Mouse (Mus musculus) forebrain, embryonic 15.5 days (tissue): ENCODE measurements around the gene Eef2kmt. TPM values are rescaled to one million over a fixed set of nuclear protein-coding genes. Genes with fewer than 3 reads are reported as not detected.

ENCODE experiments used
- ATAC-seq: fragments of 200-750 bp; cut with Nextera tagmentation; replicated peaks from 2 replicates; pipeline ENCODE4 v1.8.0; 2017; ENCODE audit warnings: mild to moderate bottlenecking, moderate TSS enrichment, moderate library complexity
- H3K27ac ChIP-seq: fragments of 300-500 bp; sonication (generic); replicated peaks from 2 replicates; pipeline ENCODE4 v1.5.1; 2015; ENCODE audit warnings: mild to moderate bottlenecking, inconsistent platforms
- H3K27me3 ChIP-seq: fragments of 300-500 bp; sonication (generic); 2 replicates; pipeline ENCODE4 v1.6.1; 2015; ENCODE audit warnings: inconsistent platforms
- H3K36me3 ChIP-seq: fragments of 300-500 bp; sonication (generic); 2 replicates; pipeline ENCODE4 v1.6.1; 2015; ENCODE audit warnings: mild to moderate bottlenecking, inconsistent platforms
- H3K4me1 ChIP-seq: fragments of 300-500 bp; sonication (generic); 2 replicates; pipeline ENCODE4 v1.6.1; 2015; ENCODE audit warnings: inconsistent platforms
- H3K4me2 ChIP-seq: fragments of 300-500 bp; sonication (generic); replicated peaks from 2 replicates; pipeline ENCODE4 v1.6.1; 2015; ENCODE audit warnings: mild to moderate bottlenecking, inconsistent platforms
- H3K4me3 ChIP-seq: fragments of 300-500 bp; sonication (generic); 2 replicates; pipeline ENCODE4 v1.5.1; 2015; ENCODE audit warnings: mild to moderate bottlenecking, inconsistent platforms
- H3K9ac ChIP-seq: fragments of 300-500 bp; sonication (generic); replicated peaks from 2 replicates; pipeline ENCODE4 v1.6.1; 2015; ENCODE audit warnings: mild to moderate bottlenecking, inconsistent platforms
- H3K9me3 ChIP-seq: fragments of 300-500 bp; sonication (generic); 2 replicates; pipeline ENCODE4 v1.6.1; 2016; ENCODE audit warnings: inconsistent platforms
- WGBS: fragments of 180-500 bp; shearing (Covaris S2); methylation state at CpG from one replicate; pipeline ENCODE4 v1.1.7; 2015; ENCODE audit warnings: mixed read lengths; 5-methylcytosine and 5-hydroxymethylcytosine counted together
- polyA plus RNA-seq: library from polyadenylated mRNA; unstranded; fragments of >200 nt; fragmentation: Nextera tagmentation; extraction: Ambion mirVana; gene quantifications from 2 replicates; pipeline ENCODE4 v1.2.1, GENCODE M21; 2015

Eef2kmt gene
- 8.2 and 9.7 TPM in 2 replicates for polyA plus RNA-seq

GRCm38 (mm10) chr16:5255779-5256496 lies at the start of gene Eef2kmt:
Gene Eef2kmt (minus strand): TSS chr16:5255983.
- H3K4me2 ChIP-seq, result peak within 1 kb of the TSS; percentile 59
- ATAC-seq, result peak; percentile 97
- peak within 1 kb of the TSS; percentile 41 for H3K27ac ChIP-seq
- peak within 1 kb of the TSS; percentile 49 for H3K4me3 ChIP-seq
- peak within 1 kb of the TSS; percentile 45 for H3K9ac ChIP-seq
- no peaks in the 10 kb centered on the region for H3K9me3 ChIP-seq
- H3K4me1 ChIP-seq, result peaks cover 19% of the 10 kb centered on the region
- no peaks in the 10 kb centered on the region for H3K36me3 ChIP-seq
- no peaks in the 10 kb centered on the region for H3K27me3 ChIP-seq
- WGBS, result 1% methylated on average over 57 of the region's 57 CpGs

- no peak overlapping the region for H3K4me3 ChIP-seq
- no peaks in the 10 kb centered on the region for H3K9me3 ChIP-seq
- no peak for ATAC-seq
- no peaks in the 10 kb centered on the region for H3K4me1 ChIP-seq
- H3K36me3 ChIP-seq, result no peaks in the 10 kb centered on the region
- no peak overlapping the region for H3K9ac ChIP-seq
- H3K27ac ChIP-seq, result no peak overlapping the region
- no peaks in the 10 kb centered on the region for H3K27me3 ChIP-seq
- WGBS, result 82% methylated on average over 5 of the region's 5 CpGs
- no peak overlapping the region for H3K4me2 ChIP-seq
These were observed 39.5 kb upstream of the Eef2kmt start for GRCm38 (mm10) chr16:5295238-5295637.

- Histone ChIP-seq H3K4me1 (no peaks in the 10 kb centered on the region), H3K4me3 (no peak overlapping the region), H3K9ac (no peak overlapping the region), H3K4me2 (no peak overlapping the region), H3K36me3 (no peaks in the 10 kb centered on the region), H3K27me3 (no peaks in the 10 kb centered on the region), H3K9me3 (no peaks in the 10 kb centered on the region), H3K27ac (no peak overlapping the region)
- no peak for ATAC-seq
- WGBS, result 40% methylated on average over 3 of the region's 3 CpGs
These were observed 29.6 kb upstream of the Eef2kmt start for GRCm38 (mm10) chr16:5285376-5285775.

- Histone ChIP-seq H3K9ac (no peak overlapping the region), H3K4me2 (no peak overlapping the region), H3K4me3 (no peak overlapping the region), H3K4me1 (no peaks in the 10 kb centered on the region), H3K36me3 (no peaks in the 10 kb centered on the region), H3K27me3 (no peaks in the 10 kb centered on the region), H3K9me3 (no peaks in the 10 kb centered on the region), H3K27ac (no peak overlapping the region)
- 89% methylated on average over 9 of the region's 9 CpGs for WGBS
- ATAC-seq, result no peak
These were observed 26.9 kb upstream of the Eef2kmt start for GRCm38 (mm10) chr16:5282686-5283085.

GRCm38 (mm10) chr16:5279571-5280222 lies 23.9 kb upstream of the Eef2kmt start:
- Histone ChIP-seq H3K36me3 (no peaks in the 10 kb centered on the region), H3K4me1 (no peaks in the 10 kb centered on the region), H3K9me3 (no peaks in the 10 kb centered on the region), H3K9ac (no peak overlapping the region), H3K27ac (no peak overlapping the region), H3K4me3 (no peak overlapping the region), H3K4me2 (no peak overlapping the region), H3K27me3 (no peaks in the 10 kb centered on the region)
- 63% methylated on average over 5 of the region's 5 CpGs for WGBS
- ATAC-seq, result no peak

- Histone ChIP-seq H3K9me3 (no peaks in the 10 kb centered on the region), H3K4me2 (no peak overlapping the region), H3K27me3 (no peaks in the 10 kb centered on the region), H3K4me3 (no peak overlapping the region), H3K27ac (no peak overlapping the region), H3K4me1 (no peaks in the 10 kb centered on the region), H3K36me3 (no peaks in the 10 kb centered on the region), H3K9ac (no peak overlapping the region)
- 83% methylated on average over 3 of the region's 3 CpGs for WGBS
- ATAC-seq, result no peak
These were observed 16.6 kb upstream of the Eef2kmt start for GRCm38 (mm10) chr16:5272371-5272770.

- no peaks in the 10 kb centered on the region for H3K27me3 ChIP-seq
- 91% methylated on average over 4 of the region's 4 CpGs for WGBS
- no peak for ATAC-seq
- H3K4me2 ChIP-seq, result no peak overlapping the region
- no peak overlapping the region for H3K9ac ChIP-seq
- no peaks in the 10 kb centered on the region for H3K9me3 ChIP-seq
- H3K4me3 ChIP-seq, result no peak overlapping the region
- H3K36me3 ChIP-seq, result no peaks in the 10 kb centered on the region
- H3K4me1 ChIP-seq, result no peaks in the 10 kb centered on the region
- H3K27ac ChIP-seq, result no peak overlapping the region
These were observed 15.7 kb upstream of the Eef2kmt start for GRCm38 (mm10) chr16:5271411-5272035.

GRCm38 (mm10) chr16:5263926-5264325 lies 8.1 kb upstream of the Eef2kmt start:
- WGBS, result 83% methylated on average over 7 of the region's 7 CpGs

GRCm38 (mm10) chr16:5263156-5263555 lies 7.4 kb upstream of the Eef2kmt start:
- Histone ChIP-seq H3K27ac (no peak overlapping the region), H3K4me3 (no peak overlapping the region), H3K9ac (no peak overlapping the region), H3K36me3 (no peaks in the 10 kb centered on the region), H3K4me1 (no peaks in the 10 kb centered on the region), H3K4me2 (no peak overlapping the region), H3K9me3 (no peaks in the 10 kb centered on the region), H3K27me3 (no peaks in the 10 kb centered on the region)
- WGBS, result 87% methylated on average over 8 of the region's 8 CpGs
- ATAC-seq, result no peak

More at GRCm38 (mm10) chr16:5263926-5264325, 8.1 kb upstream of the Eef2kmt start:
- ATAC-seq, result no peak
- no peak overlapping the region for H3K27ac ChIP-seq
- no peaks in the 10 kb centered on the region for H3K4me1 ChIP-seq
- no peaks in the 10 kb centered on the region for H3K27me3 ChIP-seq
- H3K4me3 ChIP-seq, result no peak overlapping the region
- no peak overlapping the region for H3K9ac ChIP-seq
- no peaks in the 10 kb centered on the region for H3K36me3 ChIP-seq
- no peaks in the 10 kb centered on the region for H3K9me3 ChIP-seq
- no peak overlapping the region for H3K4me2 ChIP-seq

GRCm38 (mm10) chr16:5255081-5255740 lies 572 bp downstream of the Eef2kmt start:
- Histone ChIP-seq H3K27ac (peak overlapping the region; percentile 41), H3K27me3 (no peaks in the 10 kb centered on the region), H3K9me3 (no peaks in the 10 kb centered on the region), H3K4me1 (peaks cover 19% of the 10 kb centered on the region), H3K36me3 (no peaks in the 10 kb centered on the region), H3K9ac (peak overlapping the region; percentile 45), H3K4me2 (peak overlapping the region; percentile 59), H3K4me3 (peak overlapping the region; percentile 49)
- 2% methylated on average over 27 of the region's 27 CpGs for WGBS
- peak; percentile 28; the same call in 1 of the 2 replicates for ATAC-seq

GRCm38 (mm10) chr16:5254346-5255025 lies 1.3 kb downstream of the Eef2kmt start:
- peak overlapping the region; percentile 49 for H3K4me3 ChIP-seq
- no peak overlapping the region for H3K27ac ChIP-seq
- H3K9ac ChIP-seq, result no peak overlapping the region
- peaks cover 19% of the 10 kb centered on the region for H3K4me1 ChIP-seq
- WGBS, result 4% methylated on average over 15 of the region's 15 CpGs
- peak; percentile 9; the same call in 1 of the 2 replicates for ATAC-seq
- H3K27me3 ChIP-seq, result no peaks in the 10 kb centered on the region
- no peaks in the 10 kb centered on the region for H3K36me3 ChIP-seq
- H3K9me3 ChIP-seq, result no peaks in the 10 kb centered on the region
- peak overlapping the region; percentile 59 for H3K4me2 ChIP-seq
